Mouse (Mus musculus): ENCODE data around the gene Defb21. TPM values are rescaled to one million over a fixed set of nuclear protein-coding genes. Genes with fewer than 3 reads are reported as not detected.

Gene Defb21
- polyA plus RNA-seq, 1 experiment from 2014 or later, result not detected

DNA sequence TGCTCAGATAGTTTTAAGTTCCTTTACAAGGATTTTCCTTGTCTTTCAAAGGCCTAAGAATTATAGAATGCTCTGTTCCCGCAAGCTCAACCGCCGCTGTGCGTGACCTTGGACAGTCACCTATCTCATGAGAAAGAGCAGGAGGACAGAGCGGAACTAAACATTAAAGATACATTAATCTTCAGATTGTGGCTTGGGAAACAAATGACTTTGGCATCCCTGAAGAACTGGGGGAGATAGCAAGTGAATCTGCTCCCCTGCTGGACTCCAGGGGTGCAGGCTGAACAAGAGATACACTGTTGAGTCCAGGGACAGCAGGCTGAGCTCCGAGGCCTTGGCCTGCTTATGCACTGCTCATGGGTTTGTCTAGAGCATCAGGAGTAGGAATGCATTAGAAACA lies 27.5 kb downstream of the Defb21 start:
- no peaks in the 10 kb centered on the region for H3K27me3 ChIP-seq (replicated peaks; ENCODE audit: insufficient read depth, low read length)
- WGBS, result 68% methylated on average over 6 of the region's 6 CpGs
- H3K4me3 ChIP-seq (ENCODE audit: low read depth, low read length), result no peak overlapping the region
- TF ChIP-seq CTCF (IDR thresholded peaks at IDR 0.05), result no peak
- no peak for TF ChIP-seq EP300 (IDR thresholded peaks at IDR 0.05)
- no peaks in the 10 kb centered on the region for H3K9me3 ChIP-seq (ENCODE audit: low read length)
- DNase-seq (ENCODE audit: low spot score) (no peak), ATAC-seq (no peak)
- no peak overlapping the region for H3K9ac ChIP-seq (replicated peaks; ENCODE audit: low read depth)
- no peak overlapping the region for H3K4me2 ChIP-seq (replicated peaks; ENCODE audit: low read depth, low read length)
- no peaks in the 10 kb centered on the region for H3K4me1 ChIP-seq (ENCODE audit: insufficient read depth, low read depth, low read length)
- no peak overlapping the region for H3K27ac ChIP-seq (ENCODE audit: low read length)
- no peaks in the 10 kb centered on the region for H3K36me3 ChIP-seq (ENCODE audit: insufficient read depth, low read length)

DNA sequence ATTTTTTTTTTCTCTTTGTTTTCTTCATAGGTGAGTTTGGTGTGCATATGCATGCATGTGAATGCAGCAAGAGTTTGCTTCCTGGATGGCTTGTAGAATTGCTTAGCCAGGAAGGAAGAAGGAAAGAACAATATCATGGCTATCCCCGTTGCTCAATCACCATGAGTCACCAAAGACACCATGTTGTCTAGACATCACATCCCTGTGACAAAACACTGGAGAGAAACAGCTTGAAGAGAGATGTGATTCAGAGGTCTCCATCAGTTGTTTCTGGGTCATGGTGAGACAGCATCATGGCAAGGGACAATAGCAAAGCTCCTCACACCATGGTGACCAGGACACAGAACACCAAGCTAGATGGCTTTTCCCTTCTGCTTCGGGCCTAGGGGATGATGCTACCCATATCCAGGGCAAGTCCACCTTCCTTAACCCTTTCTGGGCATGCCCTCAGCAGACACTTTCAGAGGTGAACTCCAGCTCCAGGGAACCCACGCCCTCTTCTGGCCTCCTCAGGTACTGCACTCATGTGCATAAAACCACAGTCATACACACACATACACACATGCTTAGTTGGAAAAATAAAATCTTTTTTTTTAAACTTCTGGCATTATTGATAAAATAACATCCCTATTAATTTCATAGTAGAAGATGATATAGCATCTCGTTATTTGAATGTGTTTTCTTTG lies 28.9 kb downstream of the Defb21 start:
- no peak overlapping the region for H3K9ac ChIP-seq (replicated peaks; ENCODE audit: low read depth)
- no peak overlapping the region for H3K27ac ChIP-seq (ENCODE audit: low read length)
- ATAC-seq, result no peak
- no peaks in the 10 kb centered on the region for H3K36me3 ChIP-seq (ENCODE audit: insufficient read depth, low read length)
- 67% methylated on average over 4 of the region's 4 CpGs for WGBS
- TF ChIP-seq CTCF (IDR thresholded peaks at IDR 0.05), result peak; percentile 34; the same call in 1 of the 2 replicates
- TF ChIP-seq EP300 (IDR thresholded peaks at IDR 0.05), result no peak
- H3K4me3 ChIP-seq (ENCODE audit: low read depth, low read length), result no peak overlapping the region
- no peaks in the 10 kb centered on the region for H3K4me1 ChIP-seq (ENCODE audit: insufficient read depth, low read depth, low read length)
- peak; percentile 18 for DNase-seq (ENCODE audit: low spot score)
- H3K27me3 ChIP-seq (replicated peaks; ENCODE audit: insufficient read depth, low read length), result no peaks in the 10 kb centered on the region
- H3K9me3 ChIP-seq (ENCODE audit: low read length), result no peaks in the 10 kb centered on the region
- no peak overlapping the region for H3K4me2 ChIP-seq (replicated peaks; ENCODE audit: low read depth, low read length)

DNA sequence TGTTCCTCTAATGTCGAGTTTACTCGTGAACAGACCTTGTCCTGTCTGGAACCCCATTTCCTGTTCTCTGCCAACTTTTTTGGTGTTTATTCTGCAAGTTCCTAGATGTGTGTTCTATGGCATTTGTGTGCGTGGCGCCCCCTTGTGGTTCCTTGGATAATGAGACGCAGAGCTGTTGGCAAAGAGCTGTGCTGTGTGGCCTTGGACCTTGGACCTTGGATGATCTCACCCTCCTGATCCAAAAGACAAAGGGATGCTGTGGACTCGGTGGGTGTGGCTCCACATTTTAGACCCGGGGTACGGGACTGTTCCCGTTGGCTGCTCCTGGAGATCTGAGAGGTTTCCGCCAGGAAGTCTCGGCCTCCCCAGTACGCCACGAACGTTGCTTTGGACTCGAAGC lies 31.5 kb downstream of the Defb21 start, which contains the start of gene Defb36:
Gene Defb36, plus strand, starts transcription at position 271 of the 400 bp plus-strand sequence.
- H3K4me3 ChIP-seq (ENCODE audit: low read depth, low read length), result no peak within 1 kb of the TSS
- no peak within 1 kb of the TSS for H3K9ac ChIP-seq (replicated peaks; ENCODE audit: low read depth)
- no peaks in the 10 kb centered on the region for H3K27me3 ChIP-seq (replicated peaks; ENCODE audit: insufficient read depth, low read length)
- DNase-seq (ENCODE audit: low spot score) (no peak), ATAC-seq (no peak)
- WGBS, result 74% methylated on average over 15 of the region's 15 CpGs
- TF ChIP-seq EP300 (IDR thresholded peaks at IDR 0.05) (no peak), CTCF (IDR thresholded peaks at IDR 0.05) (peak; percentile 61)
- no peaks in the 10 kb centered on the region for H3K9me3 ChIP-seq (ENCODE audit: low read length)
- no peak within 1 kb of the TSS for H3K27ac ChIP-seq (ENCODE audit: low read length)
- no peaks in the 10 kb centered on the region for H3K36me3 ChIP-seq (ENCODE audit: insufficient read depth, low read length)
- H3K4me1 ChIP-seq (ENCODE audit: insufficient read depth, low read depth, low read length), result no peaks in the 10 kb centered on the region
- no peak within 1 kb of the TSS for H3K4me2 ChIP-seq (replicated peaks; ENCODE audit: low read depth, low read length)

DNA sequence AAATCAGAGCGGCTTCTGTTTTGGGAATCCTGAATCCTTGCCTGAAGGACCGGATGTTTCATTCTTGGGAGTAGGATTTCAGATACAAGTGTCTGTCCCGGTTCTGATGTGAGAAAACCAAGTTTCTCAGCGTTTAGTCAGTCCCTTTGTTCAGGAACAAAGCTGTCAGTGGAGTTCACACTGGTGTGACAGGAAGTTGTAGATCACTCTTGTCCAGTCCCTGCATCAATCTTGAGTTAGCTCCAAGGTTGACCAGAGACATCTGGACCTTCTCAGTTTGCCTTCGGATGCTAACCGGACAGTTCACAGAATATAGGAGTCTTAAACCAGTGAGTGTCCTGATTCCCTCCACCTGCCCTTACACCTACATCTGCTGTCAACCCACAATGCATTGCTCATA lies 35.2 kb downstream of the Defb21 start:
- Histone ChIP-seq H3K9me3 (ENCODE audit: low read length) (no peaks in the 10 kb centered on the region), H3K4me3 (ENCODE audit: low read depth, low read length) (no peak overlapping the region), H3K4me1 (ENCODE audit: insufficient read depth, low read depth, low read length) (no peaks in the 10 kb centered on the region), H3K27ac (ENCODE audit: low read length) (no peak overlapping the region), H3K27me3 (replicated peaks; ENCODE audit: insufficient read depth, low read length) (no peaks in the 10 kb centered on the region), H3K36me3 (ENCODE audit: insufficient read depth, low read length) (no peaks in the 10 kb centered on the region), H3K9ac (replicated peaks; ENCODE audit: low read depth) (no peak overlapping the region), H3K4me2 (replicated peaks; ENCODE audit: low read depth, low read length) (no peak overlapping the region)
- DNase-seq (ENCODE audit: low spot score) (no peak), ATAC-seq (no peak)
- TF ChIP-seq CTCF (IDR thresholded peaks at IDR 0.05) (no peak), EP300 (IDR thresholded peaks at IDR 0.05) (no peak)
- WGBS, result 32% methylated on average over 6 of the region's 6 CpGs

DNA sequence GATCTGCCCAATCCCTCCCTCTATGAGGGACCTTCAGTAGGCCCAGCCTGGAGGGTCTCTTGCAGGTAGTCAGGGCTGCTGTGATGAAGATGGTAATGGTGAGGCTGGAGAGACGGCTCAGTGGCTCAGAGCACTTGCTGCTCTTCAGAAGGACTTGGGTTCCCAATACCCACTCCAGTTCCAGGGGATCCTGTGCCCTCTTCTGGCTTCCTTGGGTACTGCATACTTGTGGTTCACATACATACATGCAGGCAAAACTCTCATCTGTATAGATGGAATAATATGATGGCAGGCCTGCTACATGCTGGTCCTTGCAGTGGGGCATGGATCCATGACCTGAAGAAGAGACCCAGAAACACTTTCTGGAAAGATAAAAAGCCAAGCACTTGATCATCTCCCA lies 36.2 kb downstream of the Defb21 start:
- TF ChIP-seq EP300 (IDR thresholded peaks at IDR 0.05), result no peak
- TF ChIP-seq CTCF (IDR thresholded peaks at IDR 0.05), result no peak
- H3K4me3 ChIP-seq (ENCODE audit: low read depth, low read length), result no peak overlapping the region
- WGBS, result 92% methylated on average over 1 of the region's 1 CpGs

DNA sequence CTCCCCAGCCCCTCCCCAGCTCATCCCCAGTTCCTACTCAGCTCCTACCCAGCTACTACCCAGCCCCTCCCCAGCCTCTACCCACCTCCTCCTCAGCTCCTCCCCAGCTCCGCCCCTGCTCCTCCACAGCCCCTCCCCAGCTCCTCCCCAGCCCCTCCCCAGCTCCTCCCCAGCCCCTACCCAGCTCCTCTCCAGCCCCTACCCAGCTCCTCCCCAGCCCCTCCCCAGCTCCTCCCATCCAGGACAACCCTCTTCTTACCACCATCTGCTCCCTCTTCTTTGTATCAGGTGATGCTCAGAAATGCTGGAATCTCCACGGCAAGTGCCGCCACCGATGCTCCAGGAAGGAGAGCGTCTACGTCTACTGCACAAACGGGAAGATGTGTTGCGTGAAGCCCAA lies 39.6 kb downstream of the Defb21 start:
- no peak for DNase-seq (ENCODE audit: low spot score)
- no peaks in the 10 kb centered on the region for H3K36me3 ChIP-seq (ENCODE audit: insufficient read depth, low read length)
- H3K27me3 ChIP-seq (replicated peaks; ENCODE audit: insufficient read depth, low read length), result no peaks in the 10 kb centered on the region
- H3K4me1 ChIP-seq (ENCODE audit: insufficient read depth, low read depth, low read length), result no peaks in the 10 kb centered on the region
- no peak overlapping the region for H3K27ac ChIP-seq (ENCODE audit: low read length)
- H3K4me3 ChIP-seq (ENCODE audit: low read depth, low read length), result no peak overlapping the region
- WGBS, result 33% methylated on average over 7 of the region's 8 CpGs
- no peak overlapping the region for H3K9ac ChIP-seq (replicated peaks; ENCODE audit: low read depth)
- no peak for ATAC-seq
- H3K9me3 ChIP-seq (ENCODE audit: low read length), result no peaks in the 10 kb centered on the region
- TF ChIP-seq CTCF (IDR thresholded peaks at IDR 0.05), result no peak
- no peak for TF ChIP-seq EP300 (IDR thresholded peaks at IDR 0.05)
- H3K4me2 ChIP-seq (replicated peaks; ENCODE audit: low read depth, low read length), result no peak overlapping the region

More for the DNA sequence above, 36.2 kb downstream of the Defb21 start:
- Histone ChIP-seq H3K9me3 (ENCODE audit: low read length) (no peaks in the 10 kb centered on the region), H3K4me2 (replicated peaks; ENCODE audit: low read depth, low read length) (no peak overlapping the region), H3K27ac (ENCODE audit: low read length) (no peak overlapping the region), H3K4me1 (ENCODE audit: insufficient read depth, low read depth, low read length) (no peaks in the 10 kb centered on the region), H3K27me3 (replicated peaks; ENCODE audit: insufficient read depth, low read length) (no peaks in the 10 kb centered on the region), H3K9ac (replicated peaks; ENCODE audit: low read depth) (no peak overlapping the region), H3K36me3 (ENCODE audit: insufficient read depth, low read length) (no peaks in the 10 kb centered on the region)
- ATAC-seq (no peak), DNase-seq (ENCODE audit: low spot score) (no peak)

All from lung, postnatal 0 days (tissue).